Mouse (Mus musculus) heart, embryonic 11.5 days (tissue): ENCODE measurements around the gene Hbb-y. TPM values are rescaled to one million over a fixed set of nuclear protein-coding genes. Genes with fewer than 3 reads are reported as not detected.
"Not testable (repeated sequence)": the region's sequence is repeated elsewhere in the genome, so short reads cannot be mapped to it uniquely, and the experiment has no call there.

Source experiments
- ATAC-seq: fragments of 200-750 bp; cut with Nextera tagmentation; replicated peaks from 2 replicates; pipeline ENCODE4 v1.8.0; 2017; ENCODE audit warnings: moderate library complexity; ENCODE audit not compliant: insufficient number of reproducible peaks, low FRiP score, low TSS enrichment
- H3K27ac ChIP-seq: fragments of 300-500 bp; sonication (generic); 2 replicates; pipeline ENCODE4 v1.5.1; 2014; ENCODE audit warnings: mild to moderate bottlenecking, low read depth, low read length
- H3K27me3 ChIP-seq: fragments of 300-500 bp; sonication (generic); 2 replicates; pipeline ENCODE4 v1.6.1; 2014; ENCODE audit warnings: mild to moderate bottlenecking, low read length, mixed read lengths; ENCODE audit not compliant: control insufficient read depth, insufficient read depth
- H3K36me3 ChIP-seq: fragments of 300-500 bp; sonication (generic); 2 replicates; pipeline ENCODE4 v1.6.1; 2014; ENCODE audit warnings: mild to moderate bottlenecking, low read length, moderate library complexity, mixed read lengths; ENCODE audit not compliant: control insufficient read depth, insufficient read depth
- H3K4me1 ChIP-seq: fragments of 300-500 bp; sonication (generic); 2 replicates; pipeline ENCODE4 v1.6.1; 2014; ENCODE audit warnings: low read length; ENCODE audit not compliant: control insufficient read depth, insufficient read depth
- H3K4me2 ChIP-seq: fragments of 300-500 bp; sonication (generic); 2 replicates; pipeline ENCODE4 v1.6.1; 2014; ENCODE audit warnings: mild to moderate bottlenecking, moderate library complexity
- H3K4me3 ChIP-seq: fragments of 300-500 bp; sonication (generic); 2 replicates; pipeline ENCODE4 v1.5.1; 2014; ENCODE audit warnings: low read depth, low read length
- H3K9ac ChIP-seq: fragments of 300-500 bp; sonication (generic); 2 replicates; pipeline ENCODE4 v1.6.1; 2014; ENCODE audit warnings: mild to moderate bottlenecking, low read depth, low read length, moderate library complexity
- H3K9me3 ChIP-seq: fragments of 300-500 bp; sonication (generic); replicated peaks from 2 replicates; pipeline ENCODE4 v1.6.1; 2016; ENCODE audit warnings: low read length; ENCODE audit not compliant: control insufficient read depth
- WGBS: fragments of 180-500 bp; shearing (Covaris S2); extraction: QIAGEN DNeasy Blood & Tissue Kit; methylation state at CpG from one replicate; pipeline ENCODE4 v1.1.7; 2014; ENCODE audit not compliant: insufficient replicate concordance; 5-methylcytosine and 5-hydroxymethylcytosine counted together
- polyA plus RNA-seq: library from polyadenylated mRNA; unstranded; fragments of >200 nt; fragmentation: Nextera tagmentation; extraction: Ambion mirVana; gene quantifications from 2 replicates; pipeline ENCODE4 v1.2.1, GENCODE M21; 2014

Hbb-y gene
- polyA plus RNA-seq, 1 experiment from 2014 or later, result 41,924 TPM

DNA sequence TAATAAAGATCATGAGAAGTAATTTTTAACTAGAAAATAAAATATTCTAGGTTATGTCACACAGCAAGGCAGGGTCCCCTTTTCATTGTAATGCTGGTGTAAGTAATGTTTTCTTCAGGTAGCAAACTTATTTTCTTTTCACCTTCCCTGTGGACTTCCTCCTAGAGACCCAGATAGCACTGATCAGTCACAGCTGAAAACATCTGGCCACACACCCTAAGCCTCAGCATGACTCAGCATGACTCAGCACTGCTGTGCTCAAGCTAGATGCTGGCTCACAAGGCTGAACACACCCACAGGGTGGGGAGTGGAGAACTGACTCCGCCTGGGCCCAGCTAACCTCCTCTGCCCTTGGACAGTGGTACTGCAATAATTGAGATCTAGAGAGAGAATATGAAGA is 7.8 kb upstream of the Hbb-y start:
- H3K27ac ChIP-seq, result peak overlapping the region; percentile 75; the same call in 1 of the 2 replicates
- H3K27me3 ChIP-seq, result no peaks in the 10 kb centered on the region
- H3K4me2 ChIP-seq, result no peak overlapping the region
- WGBS, result 38% methylated on average over 1 of the region's 1 CpGs
- ATAC-seq, result peak; percentile 91
- no peak overlapping the region for H3K9ac ChIP-seq
- no peaks in the 10 kb centered on the region for H3K36me3 ChIP-seq
- H3K4me1 ChIP-seq, result no peaks in the 10 kb centered on the region
- no peaks in the 10 kb centered on the region for H3K9me3 ChIP-seq
- H3K4me3 ChIP-seq, result no peak overlapping the region

GRCm38 (mm10) chr7:103859076-103859475 is 6.1 kb upstream of the Hbb-y start:
- Histone ChIP-seq H3K27me3 (no peaks in the 10 kb centered on the region), H3K4me3 (no peak overlapping the region), H3K27ac (peak overlapping the region; percentile 77; the same call in 1 of the 2 replicates), H3K4me1 (no peaks in the 10 kb centered on the region), H3K36me3 (no peaks in the 10 kb centered on the region), H3K9ac (no peak overlapping the region), H3K9me3 (no peaks in the 10 kb centered on the region), H3K4me2 (no peak overlapping the region)
- peak; percentile 95 for ATAC-seq
- 18% methylated on average over 2 of the region's 2 CpGs for WGBS

DNA sequence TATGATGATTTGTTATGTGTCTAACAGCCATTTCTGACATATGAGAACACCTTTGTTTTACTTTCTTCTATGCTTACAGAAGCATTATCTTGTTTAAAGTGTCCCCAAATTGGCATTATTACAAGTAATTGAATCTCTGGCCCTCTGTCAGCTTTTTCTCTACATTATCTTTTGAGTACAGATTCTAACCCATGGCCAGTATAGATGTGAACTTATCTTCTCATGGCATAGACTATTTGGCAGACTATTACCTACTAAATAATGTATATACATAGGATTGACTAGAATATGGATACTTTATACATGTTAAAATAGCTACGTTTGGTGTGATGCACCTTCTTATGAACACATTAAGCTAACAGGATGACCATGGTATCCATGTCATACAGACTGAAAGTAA is 1.7 kb upstream of the Hbb-y start:
- 58% methylated on average over 1 of the region's 1 CpGs for WGBS
- Histone ChIP-seq H3K9me3 (no peaks in the 10 kb centered on the region), H3K36me3 (no peaks in the 10 kb centered on the region), H3K27me3 (no peaks in the 10 kb centered on the region), H3K27ac (peak overlapping the region; percentile 57; the same call in 1 of the 2 replicates), H3K4me2 (no peak overlapping the region), H3K4me1 (no peaks in the 10 kb centered on the region), H3K4me3 (no peak overlapping the region), H3K9ac (no peak overlapping the region)
- ATAC-seq, result no peak

- Histone ChIP-seq H3K36me3 (no peaks in the 10 kb centered on the region), H3K27ac (0 out of 2 replicates have a peak overlapping the region, but pooled peaks have one; percentile 22), H3K4me2 (peak overlapping the region; percentile 35), H3K9me3 (no peaks in the 10 kb centered on the region), H3K4me1 (no peaks in the 10 kb centered on the region), H3K27me3 (no peaks in the 10 kb centered on the region), H3K4me3 (no peak overlapping the region), H3K9ac (no peak overlapping the region)
- 35% methylated on average over 2 of the region's 2 CpGs for WGBS
- ATAC-seq, result no peak
These were observed 8.3 kb downstream of the Hbb-y start for GRCm38 (mm10) chr7:103844525-103845325.

DNA sequence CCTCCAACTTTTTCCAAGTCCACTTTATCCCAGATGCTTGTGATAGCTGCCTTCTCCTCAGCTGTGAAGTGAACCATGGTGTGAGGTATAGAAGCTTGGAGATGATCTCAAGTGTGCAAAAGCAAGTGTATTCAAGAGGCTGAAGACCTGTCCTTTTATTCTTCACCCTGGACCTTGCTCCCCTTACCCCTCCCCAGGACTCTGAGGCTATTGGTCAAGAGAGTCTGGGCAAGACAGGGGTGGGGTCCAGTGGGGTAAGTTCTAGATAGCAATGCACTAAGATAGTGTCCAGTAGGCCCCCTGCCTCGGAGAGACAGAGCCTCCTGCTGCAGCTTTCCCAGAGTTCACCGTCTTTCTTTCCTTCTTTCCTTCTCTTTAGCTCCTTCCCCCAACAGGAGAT is 10.0 kb downstream of the Hbb-y start, which contains the start of gene Hbb-bh1:
TSS of gene Hbb-bh1 (minus strand) at position 131 of the 400 bp plus-strand sequence.
- 61% methylated on average over 2 of the region's 2 CpGs for WGBS
- Histone ChIP-seq H3K9ac (peak within 1 kb of the TSS; percentile 34), H3K27me3 (no peaks in the 10 kb centered on the region), H3K9me3 (no peaks in the 10 kb centered on the region), H3K36me3 (no peaks in the 10 kb centered on the region), H3K27ac (peak within 1 kb of the TSS; percentile 70), H3K4me1 (no peaks in the 10 kb centered on the region), H3K4me2 (peak within 1 kb of the TSS; percentile 34), H3K4me3 (peak within 1 kb of the TSS; percentile 32)
- peak; percentile 89 for ATAC-seq

DNA sequence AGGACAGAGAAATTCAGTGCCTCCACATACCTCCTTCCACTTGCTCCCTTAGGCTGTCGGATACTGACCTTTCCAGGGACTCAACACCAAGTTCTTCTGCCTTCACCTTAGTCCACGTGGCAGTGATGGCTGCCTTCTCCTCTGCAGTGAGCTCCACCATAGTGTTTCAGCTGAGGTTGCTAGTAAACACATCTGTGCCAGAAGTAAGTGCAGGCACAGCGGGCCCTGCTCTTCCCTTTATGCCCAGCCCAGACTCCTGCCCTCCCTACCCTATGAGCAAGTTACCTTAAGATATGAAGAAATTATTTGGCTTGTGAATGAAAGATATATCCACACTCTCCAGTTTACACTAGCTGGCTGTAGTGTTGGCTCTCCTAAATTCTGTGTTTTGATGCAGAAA is 12.7 kb downstream of the Hbb-y start, which contains the start of gene Hbb-bh2:
TSS of gene Hbb-bh2 (minus strand) at position 253 of the 400 bp plus-strand sequence.
- Histone ChIP-seq H3K4me1 (no peaks in the 10 kb centered on the region), H3K4me2 (no peak within 1 kb of the TSS), H3K27me3 (no peaks in the 10 kb centered on the region), H3K9me3 (no peaks in the 10 kb centered on the region), H3K27ac (peak within 1 kb of the TSS; percentile 41; the same call in 1 of the 2 replicates), H3K9ac (no peak within 1 kb of the TSS), H3K4me3 (peak within 1 kb of the TSS; percentile 32; the same call in 1 of the 2 replicates), H3K36me3 (no peaks in the 10 kb centered on the region)
- peak; percentile 18; the same call in 1 of the 2 replicates for ATAC-seq
- 62% methylated on average over 3 of the region's 3 CpGs for WGBS

DNA sequence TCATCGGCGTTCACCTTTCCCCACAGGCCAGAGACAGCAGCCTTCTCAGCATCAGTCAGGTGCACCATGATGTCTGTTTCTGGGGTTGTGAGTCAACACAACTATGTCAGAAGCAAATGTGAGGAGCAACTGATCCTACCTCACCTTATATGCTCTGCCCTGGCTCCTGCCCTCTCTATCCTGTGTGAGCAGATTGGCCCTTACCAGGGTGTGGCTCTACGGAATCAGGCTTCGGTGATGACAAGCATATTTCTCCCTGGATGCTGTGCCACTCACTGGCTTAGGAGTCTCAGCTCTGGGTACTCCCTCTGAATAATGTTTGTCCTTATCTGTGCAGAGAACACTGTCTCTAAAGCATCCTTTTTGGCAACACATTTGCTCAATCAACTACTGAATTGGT is 25.2 kb downstream of the Hbb-y start, which contains the start of gene Hbb-bs:
TSS of gene Hbb-bs (minus strand) at position 289 of the 400 bp plus-strand sequence.
- WGBS, result 65% methylated on average over 4 of the region's 4 CpGs
- ATAC-seq, result peak; percentile 90

GRCm38 (mm10) chr7:103827139-103827538 is 25.9 kb downstream of the Hbb-y start:
- H3K9ac ChIP-seq, H3K9me3 ChIP-seq, H3K4me3 ChIP-seq, H3K27ac ChIP-seq, H3K4me1 ChIP-seq, H3K4me2 ChIP-seq, H3K36me3 ChIP-seq, H3K27me3 ChIP-seq, ATAC-seq: not testable (repeated sequence)
- no CpG with 5 or more reads among the region's 2 CpGs for WGBS

More for the DNA sequence above, 25.2 kb downstream of the Hbb-y start, which contains the start of gene Hbb-bs:
- Histone ChIP-seq H3K4me3 (no peak within 1 kb of the TSS), H3K9ac (no peak within 1 kb of the TSS), H3K36me3 (no peaks in the 10 kb centered on the region), H3K4me2 (no peak within 1 kb of the TSS), H3K4me1 (no peaks in the 10 kb centered on the region), H3K9me3 (no peaks in the 10 kb centered on the region), H3K27me3 (no peaks in the 10 kb centered on the region), H3K27ac (no peak within 1 kb of the TSS)
